Mouse (Mus musculus) liver, postnatal 0 days (tissue): ENCODE results near the gene Lgmn.

Experiments used
- CTCF ChIP-seq: sonication (generic); IDR thresholded peaks from 2 replicates; pipeline ENCODE4 v1.5.1; 2016; ENCODE audit warnings: antibody characterized with exemption, low read depth
- EP300 ChIP-seq: IDR thresholded peaks from 2 replicates; pipeline ENCODE4 v1.6.1; 2016; ENCODE audit warnings: antibody characterized with exemption, low read depth, mild to moderate bottlenecking

DNA sequence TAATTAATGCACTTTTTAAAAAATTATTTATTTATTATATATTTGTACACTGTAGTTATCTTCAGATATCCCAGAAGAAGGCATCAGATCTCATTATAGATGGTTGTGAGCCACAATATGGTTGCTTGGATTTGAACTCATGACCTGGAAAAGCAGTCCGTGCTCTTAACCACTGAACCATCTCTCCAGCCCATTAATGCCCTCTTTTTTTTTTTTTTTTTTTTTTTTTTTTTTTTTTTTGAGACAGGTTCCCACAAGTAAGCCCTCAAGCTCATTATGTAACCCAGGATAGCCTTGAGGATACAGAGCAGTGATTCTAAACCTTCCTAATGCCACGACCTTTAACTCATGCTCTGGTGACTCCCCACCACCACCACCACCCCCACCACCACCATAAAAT is 48.5 kb downstream of the Lgmn start:
- TF ChIP-seq CTCF = no peak
- TF ChIP-seq EP300 = no peak
